Mouse (Mus musculus): ENCODE data around the gene Nup85. TPM values are rescaled to one million over a fixed set of nuclear protein-coding genes. Genes with fewer than 3 reads are reported as not detected.
A peak's percentile ranks its signal among the peaks of the same experiment; 100 is the strongest.

Nup85 gene
- polyA plus RNA-seq, 1 experiment from 2014 or later, result 195 TPM

DNA sequence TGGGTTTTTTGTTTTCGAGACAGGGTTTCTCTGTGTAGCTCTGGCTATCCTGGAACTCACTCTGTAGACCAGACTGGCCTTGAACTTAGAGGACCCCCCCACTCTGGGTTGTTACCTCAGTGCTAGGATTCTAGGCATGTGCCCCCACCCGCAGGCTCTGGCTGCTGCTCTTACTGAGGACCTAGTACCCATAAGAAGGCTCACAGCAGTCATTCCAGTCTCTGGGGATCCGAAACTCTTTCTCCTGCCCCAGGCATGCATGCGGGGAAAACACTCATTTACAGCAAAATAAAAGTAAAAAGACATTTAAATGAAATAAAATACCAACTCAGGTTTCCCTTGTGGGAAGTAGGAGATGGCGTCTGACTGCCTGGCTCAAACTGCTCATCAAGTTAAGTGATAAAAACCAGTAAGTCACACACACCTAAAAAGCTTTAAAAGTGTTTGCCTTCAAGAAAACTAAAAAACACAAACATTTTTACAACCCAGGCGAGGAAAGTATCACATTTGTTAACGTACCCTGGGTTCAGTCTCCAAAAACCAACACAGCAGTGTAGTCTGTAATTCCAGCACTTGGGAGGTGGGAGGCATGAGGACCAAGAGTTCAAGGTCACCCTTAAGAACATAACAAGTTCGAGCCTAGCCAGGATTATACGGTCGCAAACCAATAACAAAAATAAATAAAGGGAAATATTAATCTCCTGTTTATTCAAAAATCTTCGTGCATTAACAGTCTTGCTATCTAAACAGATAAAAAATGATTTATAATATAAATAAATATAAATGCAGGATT lies 62.8 kb downstream of the Nup85 start:
- H3K9me3 ChIP-seq (ENCODE audit: control insufficient read depth, low read length), result no peaks in the 10 kb centered on the region
- no peaks in the 10 kb centered on the region for H3K27me3 ChIP-seq (ENCODE audit: control insufficient read depth, insufficient read depth, low read length)
- H3K4me2 ChIP-seq, result peak overlapping the region; percentile 91
- peak overlapping the region; percentile 71 for H3K4me3 ChIP-seq (ENCODE audit: low read depth, low read length)
- 61% methylated on average over 11 of the region's 11 CpGs for WGBS
- no peak overlapping the region for H3K27ac ChIP-seq (ENCODE audit: low read depth, low read length)
- H3K36me3 ChIP-seq (ENCODE audit: control insufficient read depth, insufficient read depth, low read length), result 0 out of 2 replicates have a peak, but pooled peaks cover 2% of the 10 kb centered on the region
- peak overlapping the region; percentile 73 for H3K9ac ChIP-seq (ENCODE audit: low read length)
- no peak for ATAC-seq (ENCODE audit: low FRiP score)
- peaks cover 4% of the 10 kb centered on the region; the same call in 1 of the 2 replicates for H3K4me1 ChIP-seq (ENCODE audit: control insufficient read depth, insufficient read depth, low read length)
- DNase-seq (ENCODE audit: low spot score, missing footprints), result no peak

DNA sequence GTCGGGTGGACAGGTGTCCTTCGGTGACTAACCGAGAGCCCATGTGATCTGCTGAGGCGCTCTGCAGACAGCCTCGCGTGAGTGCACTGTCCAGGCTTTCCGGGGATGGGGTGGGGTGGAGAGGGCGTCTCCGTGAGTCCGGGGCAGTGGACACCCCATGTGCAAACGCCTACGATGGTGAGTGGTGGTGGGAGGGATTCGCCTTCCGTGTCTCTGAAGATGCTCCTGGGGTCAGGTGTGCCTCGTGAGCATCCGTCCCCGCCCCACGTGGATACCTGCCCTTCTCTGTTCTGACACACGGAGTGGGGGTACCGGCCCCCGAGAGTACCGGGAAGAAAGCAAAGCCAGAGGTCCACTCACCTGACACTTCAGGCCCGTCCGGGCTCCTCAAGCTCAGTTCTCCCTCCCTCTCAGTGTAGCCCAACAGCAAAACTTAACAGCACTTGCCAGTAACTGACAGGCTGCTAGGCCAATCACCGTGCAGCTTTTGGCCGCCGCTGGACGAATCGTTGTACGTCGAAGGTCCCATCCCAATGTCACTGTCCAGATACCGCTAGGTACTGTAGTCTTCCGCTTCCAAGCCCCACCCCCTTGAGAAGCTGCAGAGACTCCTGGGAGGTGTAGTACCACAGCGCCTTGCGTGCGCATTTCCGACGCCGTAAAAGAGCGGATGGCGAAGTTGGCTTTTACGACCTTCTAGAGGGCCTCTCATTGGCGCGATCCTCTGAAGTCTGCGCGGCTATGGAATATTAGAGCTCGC lies 63.7 kb downstream of the Nup85 start, which contains the start of gene Slc25a19:
Gene Slc25a19 (minus strand): TSS at position 591 of the 760 bp plus-strand sequence.
- H3K36me3 ChIP-seq (ENCODE audit: control insufficient read depth, insufficient read depth, low read length), result no peaks in the 10 kb centered on the region
- H3K4me1 ChIP-seq (ENCODE audit: control insufficient read depth, insufficient read depth, low read length), result peaks cover 4% of the 10 kb centered on the region; the same call in 1 of the 2 replicates
- peak; percentile 98 for ATAC-seq (ENCODE audit: low FRiP score)
- no peaks in the 10 kb centered on the region for H3K9me3 ChIP-seq (ENCODE audit: control insufficient read depth, low read length)
- no peaks in the 10 kb centered on the region for H3K27me3 ChIP-seq (ENCODE audit: control insufficient read depth, insufficient read depth, low read length)
- peak within 1 kb of the TSS; percentile 71 for H3K4me3 ChIP-seq (ENCODE audit: low read depth, low read length)
- under 1% methylated on average over 47 of the region's 47 CpGs for WGBS
- peak within 1 kb of the TSS; percentile 91 for H3K4me2 ChIP-seq
- peak within 1 kb of the TSS; percentile 73 for H3K9ac ChIP-seq (ENCODE audit: low read length)
- H3K27ac ChIP-seq (ENCODE audit: low read depth, low read length), result no peak within 1 kb of the TSS
- peak; percentile 99 for DNase-seq (ENCODE audit: low spot score, missing footprints)

- Histone ChIP-seq H3K9ac (ENCODE audit: low read length) (peak overlapping the region; percentile 55), H3K27me3 (ENCODE audit: control insufficient read depth, insufficient read depth, low read length) (no peaks in the 10 kb centered on the region), H3K4me1 (ENCODE audit: control insufficient read depth, insufficient read depth, low read length) (peaks cover 4% of the 10 kb centered on the region; the same call in 1 of the 2 replicates), H3K4me3 (ENCODE audit: low read depth, low read length) (peak overlapping the region; percentile 71), H3K27ac (ENCODE audit: low read depth, low read length) (no peak overlapping the region), H3K36me3 (ENCODE audit: control insufficient read depth, insufficient read depth, low read length) (no peaks in the 10 kb centered on the region), H3K9me3 (ENCODE audit: control insufficient read depth, low read length) (no peaks in the 10 kb centered on the region), H3K4me2 (peak overlapping the region; percentile 37)
- peak; percentile 90 for DNase-seq (ENCODE audit: low spot score, missing footprints)
- 55% methylated on average over 13 of the region's 13 CpGs for WGBS
- peak; percentile 54 for ATAC-seq (ENCODE audit: low FRiP score)
Measured at GRCm38 (mm10) chr11:115628465-115629101, 64.3 kb downstream of the Nup85 start.

- Histone ChIP-seq H3K36me3 (ENCODE audit: control insufficient read depth, insufficient read depth, low read length) (no peaks in the 10 kb centered on the region), H3K27ac (ENCODE audit: low read depth, low read length) (no peak overlapping the region), H3K9ac (ENCODE audit: low read length) (no peak overlapping the region), H3K27me3 (ENCODE audit: control insufficient read depth, insufficient read depth, low read length) (no peaks in the 10 kb centered on the region), H3K4me2 (no peak overlapping the region), H3K4me1 (ENCODE audit: control insufficient read depth, insufficient read depth, low read length) (peaks cover 4% of the 10 kb centered on the region; the same call in 1 of the 2 replicates), H3K9me3 (ENCODE audit: control insufficient read depth, low read length) (no peaks in the 10 kb centered on the region), H3K4me3 (ENCODE audit: low read depth, low read length) (no peak overlapping the region)
- WGBS, result 85% methylated on average over 13 of the region's 13 CpGs
- ATAC-seq (ENCODE audit: low FRiP score) (no peak), DNase-seq (ENCODE audit: low spot score, missing footprints) (no peak)
Measured at GRCm38 (mm10) chr11:115629734-115630531, 65.7 kb downstream of the Nup85 start.

GRCm38 (mm10) chr11:115630532-115631504 lies 66.6 kb downstream of the Nup85 start:
- Histone ChIP-seq H3K9ac (ENCODE audit: low read length) (no peak overlapping the region), H3K4me1 (ENCODE audit: control insufficient read depth, insufficient read depth, low read length) (peaks cover 4% of the 10 kb centered on the region; the same call in 1 of the 2 replicates), H3K4me3 (ENCODE audit: low read depth, low read length) (no peak overlapping the region), H3K27me3 (ENCODE audit: control insufficient read depth, insufficient read depth, low read length) (no peaks in the 10 kb centered on the region), H3K36me3 (ENCODE audit: control insufficient read depth, insufficient read depth, low read length) (no peaks in the 10 kb centered on the region), H3K27ac (ENCODE audit: low read depth, low read length) (no peak overlapping the region), H3K4me2 (no peak overlapping the region), H3K9me3 (ENCODE audit: control insufficient read depth, low read length) (no peaks in the 10 kb centered on the region)
- DNase-seq (ENCODE audit: low spot score, missing footprints), result no peak
- ATAC-seq (ENCODE audit: low FRiP score), result no peak
- WGBS, result 52% methylated on average over 16 of the region's 16 CpGs

GRCm38 (mm10) chr11:115631505-115631890 lies 67.3 kb downstream of the Nup85 start:
- WGBS, result 16% methylated on average over 3 of the region's 3 CpGs
- Histone ChIP-seq H3K4me1 (ENCODE audit: control insufficient read depth, insufficient read depth, low read length) (peaks cover 4% of the 10 kb centered on the region; the same call in 1 of the 2 replicates), H3K4me3 (ENCODE audit: low read depth, low read length) (no peak overlapping the region), H3K36me3 (ENCODE audit: control insufficient read depth, insufficient read depth, low read length) (no peaks in the 10 kb centered on the region), H3K4me2 (no peak overlapping the region), H3K9me3 (ENCODE audit: control insufficient read depth, low read length) (no peaks in the 10 kb centered on the region), H3K27me3 (ENCODE audit: control insufficient read depth, insufficient read depth, low read length) (no peaks in the 10 kb centered on the region), H3K9ac (ENCODE audit: low read length) (no peak overlapping the region), H3K27ac (ENCODE audit: low read depth, low read length) (no peak overlapping the region)
- no peak for ATAC-seq (ENCODE audit: low FRiP score)
- DNase-seq (ENCODE audit: low spot score, missing footprints), result peak; percentile 91

GRCm38 (mm10) chr11:115632247-115632646 lies 68.0 kb downstream of the Nup85 start:
- H3K9ac ChIP-seq (ENCODE audit: low read length), result no peak overlapping the region
- peaks cover 4% of the 10 kb centered on the region; the same call in 1 of the 2 replicates for H3K4me1 ChIP-seq (ENCODE audit: control insufficient read depth, insufficient read depth, low read length)
- ATAC-seq (ENCODE audit: low FRiP score) (no peak), DNase-seq (ENCODE audit: low spot score, missing footprints) (no peak)
- H3K36me3 ChIP-seq (ENCODE audit: control insufficient read depth, insufficient read depth, low read length), result no peaks in the 10 kb centered on the region
- H3K4me2 ChIP-seq, result no peak overlapping the region
- whole genome bisulfite sequencing, result 78% methylated on average over 7 of the region's 7 CpGs
- no peak overlapping the region for H3K27ac ChIP-seq (ENCODE audit: low read depth, low read length)
- H3K4me3 ChIP-seq (ENCODE audit: low read depth, low read length), result no peak overlapping the region
- no peaks in the 10 kb centered on the region for H3K9me3 ChIP-seq (ENCODE audit: control insufficient read depth, low read length)
- H3K27me3 ChIP-seq (ENCODE audit: control insufficient read depth, insufficient read depth, low read length), result no peaks in the 10 kb centered on the region
